Mouse (Mus musculus) B cell, adult (primary cell): ENCODE data around the gene Ppp1r16b. TPM values are rescaled to one million over a fixed set of nuclear protein-coding genes. Genes with fewer than 3 reads are reported as not detected.

Source experiments
- total RNA-seq: library from RNA; stranded (reverse); gene quantifications from 4 replicates; pipeline ENCODE4 v1.2.4, GENCODE M21; 2023; ENCODE audit not compliant: inconsistent age

The Ppp1r16b gene
- 190 to 224 TPM (median 200 TPM) in 4 replicates for total RNA-seq

DNA sequence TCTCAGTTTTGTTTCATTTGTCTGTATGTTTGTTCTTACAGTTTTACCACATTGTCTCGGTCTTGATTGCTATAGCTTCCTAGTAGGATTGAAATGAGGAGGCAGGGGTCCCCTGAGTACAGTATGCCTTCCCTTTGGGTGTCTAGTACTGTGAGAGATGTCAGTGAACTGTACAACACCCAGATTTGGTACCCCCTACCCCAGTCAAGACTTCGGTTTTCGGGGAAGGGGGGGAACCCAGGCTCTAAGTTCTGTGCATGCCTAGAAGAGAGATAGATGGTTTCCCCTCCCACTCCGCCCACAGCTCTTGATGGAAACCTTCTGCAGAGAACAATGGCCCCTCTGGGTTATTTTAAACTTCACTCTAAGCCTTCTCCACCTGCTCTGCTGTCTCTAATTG, at the start of gene Ppp1r16b:
Ppp1r16b (plus strand) TSS at position 301 of the 400 bp plus-strand sequence.

DNA sequence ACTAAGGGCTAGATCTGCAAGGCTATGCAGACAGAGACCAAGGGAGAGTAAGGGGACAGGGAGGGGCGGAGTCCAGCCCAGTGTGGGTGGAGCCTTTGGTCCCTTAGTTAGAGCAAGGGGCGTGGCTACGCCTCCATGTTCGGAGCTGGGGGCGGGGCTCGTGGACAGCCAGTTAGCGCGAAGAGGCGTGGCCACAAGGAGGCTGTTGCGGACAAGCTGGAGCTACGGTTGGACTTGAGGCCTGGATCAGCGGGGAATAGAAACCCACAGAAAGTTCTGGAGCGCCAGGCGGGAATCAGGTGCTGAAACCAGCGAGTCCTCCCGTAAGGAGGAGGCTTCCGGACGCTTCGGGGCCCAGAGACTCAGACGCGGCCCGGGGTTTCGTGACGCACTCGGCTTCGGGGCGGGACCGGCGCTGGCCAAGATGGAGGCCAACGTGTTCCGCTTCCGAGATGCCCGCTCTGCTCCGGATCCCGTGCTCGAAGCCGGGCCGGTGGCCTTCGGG, 40.4 kb upstream of the Ppp1r16b start, which contains the start of gene Actr5:
Actr5 (plus strand) TSS at position 171 of the 505 bp plus-strand sequence.

DNA sequence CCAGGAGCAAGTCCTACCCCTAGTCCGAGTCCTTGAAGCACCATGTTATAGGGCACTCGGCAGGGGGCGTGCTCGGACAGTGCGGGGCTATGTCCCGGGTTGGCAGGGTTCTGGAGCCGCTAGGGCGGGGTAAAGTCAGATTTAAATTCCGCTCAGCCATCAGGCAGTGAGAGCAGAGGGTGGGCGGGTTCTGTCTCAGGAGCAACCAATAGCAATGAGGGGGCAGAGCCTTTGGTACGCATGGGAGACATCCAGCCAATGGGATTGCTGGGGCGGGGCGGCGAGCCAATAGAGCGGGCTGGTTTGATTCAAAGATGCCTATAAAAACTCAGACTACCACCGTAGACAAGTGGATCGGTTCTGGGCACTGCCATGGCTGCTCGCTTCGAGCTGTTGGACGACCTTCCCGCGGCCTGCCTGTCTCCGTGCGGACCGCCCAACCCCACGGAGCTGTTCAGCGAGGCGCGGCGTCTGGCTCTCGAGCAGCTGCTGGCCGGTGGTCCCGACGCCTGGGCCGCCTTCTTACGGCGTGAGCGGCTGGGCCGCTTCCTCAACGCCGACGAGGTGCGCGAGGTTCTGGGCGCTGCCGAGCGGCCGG, 102.6 kb downstream of the Ppp1r16b start, which contains the start of gene Fam83d:
Fam83d (plus strand) TSS at position 352 of the 598 bp plus-strand sequence.

DNA sequence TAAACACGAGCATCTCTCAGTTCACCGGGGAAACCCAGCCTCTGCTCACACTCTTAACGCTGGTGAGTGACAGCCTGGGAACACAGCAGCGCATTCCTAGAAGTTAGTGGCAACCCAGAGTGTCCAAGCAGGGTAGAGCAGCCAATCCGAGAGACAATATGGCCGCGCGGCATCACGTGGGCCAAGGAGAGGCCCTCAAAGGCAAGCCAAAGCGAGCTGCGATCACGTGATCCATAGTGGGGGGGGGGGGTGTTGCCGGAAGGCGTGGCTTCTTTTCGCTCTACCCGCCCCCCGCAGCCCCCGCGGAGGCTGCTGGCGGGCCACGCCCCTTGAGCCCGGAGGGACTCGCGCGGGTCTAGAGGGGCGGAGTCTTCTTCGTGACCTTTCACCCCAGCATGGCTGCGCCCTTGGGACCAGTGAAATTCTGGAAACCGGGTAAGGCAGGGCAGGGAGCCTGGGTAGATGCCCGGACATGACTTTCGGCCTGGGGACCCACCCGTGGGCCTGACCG, 129.4 kb downstream of the Ppp1r16b start, which contains the start of gene Dhx35:
Dhx35 (plus strand) TSS at position 314 of the 511 bp plus-strand sequence.

Other genes with a start within 250 kb of the Ppp1r16b start
- 1.4 to 1.5 TPM in 2 of 4 replicates, not detected in the others for gene Adig, start 162.8 kb upstream of the Ppp1r16b start, total RNA-seq
- gene Arhgap40, start 152.6 kb upstream of the Ppp1r16b start, total RNA-seq, result not detected in 4 replicates
- gene Slc32a1, start 54.6 kb upstream of the Ppp1r16b start, total RNA-seq, result 0.16 to 0.24 TPM in 2 of 4 replicates, not detected in the others
- gene Actr5, start 40.5 kb upstream of the Ppp1r16b start, total RNA-seq, result 45.1 to 50.6 TPM (median 47.1 TPM) in 4 replicates
- 1.3 to 2.4 TPM (median 2.0 TPM) in 4 replicates for gene Fam83d, start 102.7 kb downstream of the Ppp1r16b start, total RNA-seq
- 29.6 to 32.9 TPM (median 30.9 TPM) in 4 replicates for gene Dhx35, start 129.4 kb downstream of the Ppp1r16b start, total RNA-seq